Mouse (Mus musculus): ENCODE measurements at regions not wholly inside any gene's neighbourhood (a gene's known extent, or its start where the extent isn't known, plus 50 kb on each side); places are given as distances from the start of the nearest gene placed in this dataset.

DNA sequence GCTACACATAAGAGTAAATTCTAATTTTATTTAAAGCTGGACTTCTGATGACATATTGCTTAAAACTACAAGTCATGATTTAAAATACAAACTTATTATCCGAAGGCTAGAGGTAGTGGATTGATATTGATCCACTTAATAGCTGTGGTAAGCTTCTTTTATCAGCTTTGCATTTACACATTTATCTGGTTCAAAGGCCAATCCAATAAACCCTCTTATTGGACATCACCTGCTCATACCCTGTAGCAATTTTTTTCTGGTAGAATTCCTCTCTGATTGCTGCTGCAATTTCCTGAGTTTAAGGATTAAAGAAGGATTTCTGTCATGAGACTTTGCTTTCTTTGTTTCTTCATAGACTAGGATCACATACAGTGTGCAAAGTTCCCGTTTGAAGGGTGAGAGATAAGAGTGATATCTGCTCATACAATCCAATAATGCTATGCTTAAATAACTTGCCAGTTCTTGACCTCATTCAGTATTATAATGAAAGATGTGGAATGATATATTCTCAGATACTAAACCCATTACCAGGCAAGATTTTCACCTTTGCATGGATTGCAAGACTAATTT is 561.9 kb upstream of the Sorcs1 start:
- Histone ChIP-seq H3K4me3 (replicated peaks in 1 of 3; ENCODE audit: low read depth in 2 of 3, low read length in 2 of 3, poor library complexity in 1 of 3) (no peak overlapping the region), H3K36me3 (replicated peaks in 1 of 2; ENCODE audit: control insufficient read depth in 1 of 2, insufficient read depth in 1 of 2, low read length in 1 of 2) (no peaks in the 10 kb centered on the region), H3K27me3 (replicated peaks) (no peaks in the 10 kb centered on the region), H3K79me2 (replicated peaks; ENCODE audit: control insufficient read depth, extremely low read depth, insufficient read depth, poor library complexity, severe bottlenecking) (no peaks in the 10 kb centered on the region), H3K4me2 (ENCODE audit: insufficient read depth, low read depth, poor library complexity, severe bottlenecking) (no peak overlapping the region), H3K27ac (ENCODE audit: insufficient read depth, low read depth) (no peak overlapping the region), H3K9ac (ENCODE audit: insufficient read depth, low read depth) (no peak overlapping the region), H3K9me3 (replicated peaks; ENCODE audit: low read length) (peaks cover 23% of the 10 kb centered on the region), H3K4me1 (ENCODE audit: control insufficient read depth in 1 of 2, insufficient read depth in 2 of 2) (no peaks in the 10 kb centered on the region)
- in situ Hi-C loops (cut with MboI; ENCODE audit: low pct_ligation_motif_present, low pct_unique_long_range_greater_than_20kb, low sequenced_read_pairs), result no loop called here
- no peak for DNase-seq (ENCODE audit: extremely low read depth)
- TF ChIP-seq ZNF384 (IDR thresholded peaks at IDR 0.05; ENCODE audit: low read depth, low read length) (no peak), ZMIZ1 (IDR thresholded peaks at IDR 0.05; ENCODE audit: low read depth, low read length) (no peak), RCOR1 (conservative IDR thresholded peaks at IDR 0.05; ENCODE audit: low read depth, low read length) (no peak), BHLHE40 (IDR thresholded peaks at IDR 0.05; ENCODE audit: low read depth, low read length) (no peak), ELF1 (IDR thresholded peaks at IDR 0.05; ENCODE audit: low read depth, low read length) (no peak), GABPA (IDR thresholded peaks at IDR 0.05; ENCODE audit: insufficient replicate concordance, low read depth, low read length) (no peak), MXI1 (IDR thresholded peaks at IDR 0.05; ENCODE audit: low read depth, low read length) (no peak), CHD1 (IDR thresholded peaks at IDR 0.05; ENCODE audit: low read depth, low read length) (no peak), TCF12 (IDR thresholded peaks at IDR 0.05; ENCODE audit: low read depth, low read length) (no peak), MAFK (IDR thresholded peaks at IDR 0.05; ENCODE audit: insufficient replicate concordance, low read length) (no peak), PAX5 (IDR thresholded peaks at IDR 0.05; ENCODE audit: low read length) (no peak), SMC3 (IDR thresholded peaks at IDR 0.05; ENCODE audit: low read depth, low read length) (no peak), MAZ (IDR thresholded peaks at IDR 0.05; ENCODE audit: low read depth, low read length) (no peak), MEF2A (IDR thresholded peaks at IDR 0.05; ENCODE audit: borderline replicate concordance, low read depth, low read length) (no peak), SIN3A (IDR thresholded peaks at IDR 0.05; ENCODE audit: low read length) (no peak)
- dilution Hi-C loops (cut with MboI; ENCODE audit: extremely low pct_ligation_motif_present, extremely low pct_unique_long_range_greater_than_20kb, low sequenced_read_pairs), result no loop called here

GRCm38 (mm10) chr19:51238181-51238523 is 559.7 kb upstream of the Sorcs1 start:
- H3K9me3 ChIP-seq (replicated peaks; ENCODE audit: low read length), result peaks cover 28% of the 10 kb centered on the region
- H3K4me3 ChIP-seq (replicated peaks in 1 of 3; ENCODE audit: low read depth in 2 of 3, low read length in 2 of 3, poor library complexity in 1 of 3), result no peak overlapping the region
- no peak overlapping the region for H3K4me2 ChIP-seq (ENCODE audit: insufficient read depth, low read depth, poor library complexity, severe bottlenecking)
- no peaks in the 10 kb centered on the region for H3K4me1 ChIP-seq (ENCODE audit: control insufficient read depth in 1 of 2, insufficient read depth in 2 of 2)
- no peak overlapping the region for H3K27ac ChIP-seq (ENCODE audit: insufficient read depth, low read depth)
- H3K27me3 ChIP-seq (replicated peaks), result no peaks in the 10 kb centered on the region
- no peaks in the 10 kb centered on the region for H3K36me3 ChIP-seq (replicated peaks in 1 of 2; ENCODE audit: control insufficient read depth in 1 of 2, insufficient read depth in 1 of 2, low read length in 1 of 2)
- H3K79me2 ChIP-seq (replicated peaks; ENCODE audit: control insufficient read depth, extremely low read depth, insufficient read depth, poor library complexity, severe bottlenecking), result no peaks in the 10 kb centered on the region
- dilution Hi-C loops (cut with MboI; ENCODE audit: extremely low pct_ligation_motif_present, extremely low pct_unique_long_range_greater_than_20kb, low sequenced_read_pairs) (no loop called here), in situ Hi-C loops (cut with MboI; ENCODE audit: low pct_ligation_motif_present, low pct_unique_long_range_greater_than_20kb, low sequenced_read_pairs) (no loop called here)
- no peak for DNase-seq (ENCODE audit: extremely low read depth)
- no peak overlapping the region for H3K9ac ChIP-seq (ENCODE audit: insufficient read depth, low read depth)
- TF ChIP-seq USF1 (IDR thresholded peaks at IDR 0.05; ENCODE audit: low read depth, low read length), result no peak
- TF ChIP-seq ZNF384 (IDR thresholded peaks at IDR 0.05; ENCODE audit: low read depth, low read length), result no peak
- no peak for TF ChIP-seq USF2 (conservative IDR thresholded peaks at IDR 0.05; ENCODE audit: low read depth, low read length)
- no peak for TF ChIP-seq MYC (IDR thresholded peaks at IDR 0.05; ENCODE audit: low read depth, low read length)
- no peak for TF ChIP-seq ETS1 (conservative IDR thresholded peaks at IDR 0.05; ENCODE audit: low read depth, low read length)
- no peak for TF ChIP-seq EP300 (IDR thresholded peaks at IDR 0.05; ENCODE audit: low read length)
- TF ChIP-seq CHD2 (IDR thresholded peaks at IDR 0.05; ENCODE audit: low read length), result no peak
- no peak for TF ChIP-seq MAFK (IDR thresholded peaks at IDR 0.05; ENCODE audit: insufficient replicate concordance, low read length)
- no peak for TF ChIP-seq ZMIZ1 (IDR thresholded peaks at IDR 0.05; ENCODE audit: low read depth, low read length)
- TF ChIP-seq MEF2A (IDR thresholded peaks at IDR 0.05; ENCODE audit: borderline replicate concordance, low read depth, low read length), result no peak
- TF ChIP-seq SMC3 (IDR thresholded peaks at IDR 0.05; ENCODE audit: low read depth, low read length), result no peak
- TF ChIP-seq TBP (conservative IDR thresholded peaks at IDR 0.05; ENCODE audit: low read depth, low read length), result no peak
- no peak for TF ChIP-seq BHLHE40 (IDR thresholded peaks at IDR 0.05; ENCODE audit: low read depth, low read length)
